Mouse (Mus musculus) cerebellum, adult 2 months (tissue): Measurements from ENCODE around the gene Kcnmb1. TPM values are rescaled to one million over a fixed set of nuclear protein-coding genes. Genes with fewer than 3 reads are reported as not detected.

Experiments used
- DNase-seq, 2 experiments: peaks; one replicate each; pipeline ENCODE4 v3.0.0; 2021
- H3K27ac ChIP-seq: fragments of 200-500 bp; 2 replicates; pipeline ENCODE4 v1.5.1; 2012; ENCODE audit warnings: low read length, control low read depth, inconsistent platforms; ENCODE audit not compliant: insufficient read depth
- H3K27me3 ChIP-seq: fragments of 200-500 bp; 2 replicates; pipeline ENCODE4 v1.6.1; 2012; ENCODE audit warnings: inconsistent platforms, mild to moderate bottlenecking, low read length, moderate library complexity; ENCODE audit not compliant: control insufficient read depth, insufficient read depth
- H3K4me1 ChIP-seq: fragments of 200-500 bp; 2 replicates; pipeline ENCODE4 v1.6.1; 2011; ENCODE audit warnings: low read length; ENCODE audit not compliant: control insufficient read depth, insufficient read depth
- H3K4me3 ChIP-seq: fragments of 200-500 bp; replicated peaks from 2 replicates; pipeline ENCODE3; 2011; ENCODE audit warnings: mild to moderate bottlenecking, low read depth, low read length, control low read depth; ENCODE audit not compliant: insufficient read depth
- CTCF ChIP-seq: fragments of 200-500 bp; IDR thresholded peaks from 2 replicates; pipeline ENCODE4 v1.5.1; 2011; ENCODE audit warnings: low read depth, mild to moderate bottlenecking, control low read depth, low read length, moderate library complexity, borderline replicate concordance; ENCODE audit not compliant: insufficient read depth
- POLR2A ChIP-seq: fragments of 200-500 bp; IDR thresholded peaks from 2 replicates; pipeline ENCODE4 v1.6.1; 2011; ENCODE audit warnings: low read length, control low read depth, borderline replicate concordance; ENCODE audit not compliant: insufficient read depth
- WGBS: fragments of 180-500 bp; shearing (Covaris S2); methylation state at CpG from one replicate; pipeline ENCODE4 v1.1.7; 2018; 5-methylcytosine and 5-hydroxymethylcytosine counted together
- polyA plus RNA-seq: library from polyadenylated mRNA; depleted of rRNA; stranded (reverse); fragments of >200 nt; gene quantifications from 2 replicates; pipeline ENCODE4 v1.2.3, GENCODE M21; 2012

Kcnmb1 gene
- polyA plus RNA-seq, 1 experiment, result 0.62 TPM

DNA sequence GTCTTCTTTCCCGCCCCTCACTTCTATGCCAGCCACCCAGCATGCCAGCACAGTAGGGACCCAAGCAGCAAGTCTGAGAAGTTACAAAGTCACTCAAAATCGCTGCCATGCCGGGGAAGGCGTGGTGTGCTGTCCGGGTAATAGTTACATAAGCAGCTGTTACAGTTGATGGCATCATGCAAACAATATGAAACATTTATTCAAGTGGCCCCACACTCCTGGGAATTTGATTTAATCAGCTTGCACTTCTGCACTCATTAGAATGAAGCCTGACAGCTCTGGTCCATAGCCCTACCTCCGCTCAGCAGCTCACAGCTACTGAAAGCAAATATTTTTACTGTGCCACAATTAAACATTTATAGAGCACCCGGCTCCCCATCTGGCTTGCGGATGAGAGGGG lies 37.0 kb upstream of the Kcnmb1 start:
- H3K27me3 ChIP-seq, result no peaks in the 10 kb centered on the region
- H3K27ac ChIP-seq, result no peak overlapping the region
- TF ChIP-seq CTCF, result no peak
- TF ChIP-seq POLR2A, result no peak
- WGBS, result 34% methylated on average over 8 of the region's 8 CpGs
- DNase-seq, result no peak
- no peak overlapping the region for H3K4me3 ChIP-seq
- no peaks in the 10 kb centered on the region for H3K4me1 ChIP-seq

DNA sequence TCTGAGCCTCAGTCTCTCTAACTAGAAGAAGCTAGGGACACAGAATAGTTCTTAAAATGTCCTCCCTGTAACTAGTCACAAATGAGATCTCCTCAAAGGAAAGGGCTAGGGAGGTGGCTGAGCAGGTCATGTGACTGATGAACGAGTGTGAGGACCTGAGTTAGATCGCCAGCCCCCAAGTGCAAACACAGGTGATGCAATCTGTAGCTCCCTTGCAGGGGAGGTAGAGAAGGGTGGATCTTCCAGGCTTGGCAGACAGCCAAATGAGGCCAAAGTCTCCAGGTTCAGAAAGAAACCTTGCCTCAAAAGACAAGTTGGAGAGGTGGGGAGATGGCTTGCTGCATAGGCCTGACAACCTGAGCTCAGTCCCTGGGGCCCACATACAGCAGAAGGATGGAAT lies 36.3 kb upstream of the Kcnmb1 start:
- TF ChIP-seq POLR2A (no peak), CTCF (no peak)
- no peak for DNase-seq

DNA sequence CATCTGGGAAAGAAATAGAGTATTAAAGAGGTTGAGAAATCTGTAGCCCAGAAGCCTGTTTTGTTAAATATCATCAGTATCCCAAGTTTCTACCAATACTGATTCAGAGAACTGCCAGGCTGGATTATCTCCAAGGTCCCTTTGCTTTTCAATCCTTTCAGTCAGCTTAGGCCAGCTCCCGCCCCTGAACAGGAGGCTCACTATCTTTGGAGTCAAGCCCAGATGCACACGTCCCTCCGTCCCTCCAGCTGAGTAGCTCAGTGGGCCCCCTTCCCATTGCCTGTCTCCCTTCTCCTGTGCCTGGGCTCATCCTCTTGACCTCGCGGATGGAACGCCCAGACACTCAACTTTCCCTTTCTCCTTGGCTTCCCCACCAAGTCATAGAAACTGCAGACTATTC lies 35.5 kb upstream of the Kcnmb1 start:
- no peak overlapping the region for H3K27ac ChIP-seq
- no peaks in the 10 kb centered on the region for H3K27me3 ChIP-seq
- TF ChIP-seq POLR2A, result no peak
- no peak for TF ChIP-seq CTCF
- no peak overlapping the region for H3K4me3 ChIP-seq
- 23% methylated on average over 6 of the region's 6 CpGs for WGBS
- H3K4me1 ChIP-seq, result no peaks in the 10 kb centered on the region
- no peak for DNase-seq

More for the DNA sequence above, 36.3 kb upstream of the Kcnmb1 start:
- 70% methylated on average over 2 of the region's 2 CpGs for WGBS
- Histone ChIP-seq H3K4me1 (no peaks in the 10 kb centered on the region), H3K4me3 (no peak overlapping the region), H3K27me3 (no peaks in the 10 kb centered on the region), H3K27ac (no peak overlapping the region)

DNA sequence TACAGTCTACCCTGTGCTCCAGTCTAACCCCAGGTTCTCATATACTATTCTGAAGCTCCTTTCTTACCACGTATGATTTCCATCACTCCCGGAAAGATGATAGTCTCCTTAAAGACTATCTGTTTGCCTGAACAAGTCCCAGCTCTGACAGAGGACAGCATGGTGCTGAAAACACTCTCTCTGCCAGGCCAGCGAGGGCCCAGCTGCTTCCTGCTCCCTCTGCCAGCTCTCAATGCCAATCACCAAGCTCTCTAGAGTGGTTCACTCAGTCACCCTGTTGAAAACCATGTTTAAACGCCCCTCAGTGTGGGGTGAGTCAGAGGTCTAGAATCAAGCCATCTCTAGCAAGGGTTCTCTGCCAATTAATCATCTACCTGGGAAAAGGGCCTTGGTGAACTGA lies 35.0 kb upstream of the Kcnmb1 start:
- DNase-seq, result no peak
- no peak for TF ChIP-seq POLR2A
- no peak for TF ChIP-seq CTCF
- no peak overlapping the region for H3K27ac ChIP-seq
- H3K27me3 ChIP-seq, result no peaks in the 10 kb centered on the region
- WGBS, result 14% methylated on average over 4 of the region's 4 CpGs
- H3K4me1 ChIP-seq, result no peaks in the 10 kb centered on the region
- H3K4me3 ChIP-seq, result no peak overlapping the region

DNA sequence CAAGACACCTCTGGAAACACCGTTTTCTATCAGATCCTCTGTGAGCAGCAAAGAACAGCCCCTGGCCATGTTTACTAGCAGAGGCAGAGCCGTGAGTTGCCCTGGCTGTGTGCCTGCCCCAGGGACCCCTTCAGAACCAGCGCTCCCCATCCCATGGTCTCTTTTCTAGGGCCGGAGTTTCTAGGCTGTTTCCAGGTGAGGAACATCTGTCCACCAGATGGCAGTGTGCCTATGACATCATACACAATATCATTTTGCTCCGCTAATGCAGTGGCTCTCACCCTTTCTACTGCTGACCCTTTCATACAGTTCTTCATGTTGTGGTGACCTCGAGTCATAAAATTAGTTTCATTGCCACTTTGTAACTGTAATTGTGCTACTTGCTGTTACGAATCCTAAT lies 34.2 kb upstream of the Kcnmb1 start:
- DNase-seq, result no peak
- WGBS, result 53% methylated on average over 7 of the region's 7 CpGs
- TF ChIP-seq CTCF (no peak), POLR2A (no peak)

DNA sequence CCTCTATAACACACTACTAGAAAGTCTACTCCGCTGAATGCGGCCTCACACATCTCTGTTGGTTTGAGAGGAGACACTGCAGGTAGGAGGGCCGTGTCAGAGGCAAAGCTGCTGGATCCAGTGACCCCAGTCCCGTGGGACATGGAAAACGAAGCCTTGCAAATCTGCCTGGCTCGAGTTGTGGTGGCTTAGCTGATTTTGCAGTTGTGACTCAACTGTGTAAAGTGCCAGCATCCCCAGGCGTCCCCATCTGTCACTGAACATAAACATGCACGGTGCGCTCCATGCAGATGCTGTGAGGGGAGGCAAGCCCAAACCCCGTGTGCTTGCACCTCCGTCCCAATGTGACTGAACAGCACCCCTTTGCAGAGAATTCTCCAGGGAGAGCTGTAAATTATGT lies 33.4 kb upstream of the Kcnmb1 start:
- no peaks in the 10 kb centered on the region for H3K27me3 ChIP-seq
- DNase-seq, result no peak
- no peaks in the 10 kb centered on the region for H3K4me1 ChIP-seq
- no peak overlapping the region for H3K4me3 ChIP-seq
- H3K27ac ChIP-seq, result no peak overlapping the region
- 37% methylated on average over 11 of the region's 11 CpGs for WGBS
- TF ChIP-seq POLR2A (no peak), CTCF (no peak)

More for the DNA sequence above, 34.2 kb upstream of the Kcnmb1 start:
- H3K4me1 ChIP-seq, result no peaks in the 10 kb centered on the region
- no peak overlapping the region for H3K27ac ChIP-seq
- H3K27me3 ChIP-seq, result no peaks in the 10 kb centered on the region
- no peak overlapping the region for H3K4me3 ChIP-seq

DNA sequence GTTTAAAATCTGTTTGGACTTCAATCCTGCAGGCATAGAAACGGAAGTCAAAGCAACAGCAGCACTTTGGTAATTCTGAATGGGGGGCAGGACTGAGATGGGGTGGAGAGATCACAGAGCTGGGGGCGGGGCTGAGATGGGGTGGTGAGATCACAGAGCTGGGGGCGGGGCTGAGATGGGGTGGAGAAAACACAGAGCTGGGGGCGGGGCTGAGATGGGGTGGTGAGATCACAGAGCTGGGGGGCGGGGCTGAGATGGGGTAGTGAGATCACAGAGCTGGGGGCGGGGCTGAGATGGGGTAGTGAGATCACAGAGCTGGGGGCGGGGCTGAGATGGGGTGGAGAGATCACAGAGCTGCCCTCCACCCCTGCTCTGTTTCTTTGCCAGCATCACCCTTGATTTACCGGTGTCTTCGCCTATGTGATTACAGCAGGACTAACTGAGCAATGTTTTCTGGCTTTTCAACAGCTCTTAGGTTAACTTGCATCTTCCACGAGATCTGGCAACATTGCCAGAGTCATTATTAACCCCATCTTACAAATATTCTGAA lies 30.9 kb upstream of the Kcnmb1 start:
- WGBS, result 33% methylated on average over 10 of the region's 10 CpGs
- no peak for DNase-seq
- Histone ChIP-seq H3K4me1 (no peaks in the 10 kb centered on the region), H3K27me3 (no peaks in the 10 kb centered on the region), H3K4me3 (no peak overlapping the region), H3K27ac (no peak overlapping the region)
- TF ChIP-seq POLR2A, result no peak
- TF ChIP-seq CTCF, result no peak

DNA sequence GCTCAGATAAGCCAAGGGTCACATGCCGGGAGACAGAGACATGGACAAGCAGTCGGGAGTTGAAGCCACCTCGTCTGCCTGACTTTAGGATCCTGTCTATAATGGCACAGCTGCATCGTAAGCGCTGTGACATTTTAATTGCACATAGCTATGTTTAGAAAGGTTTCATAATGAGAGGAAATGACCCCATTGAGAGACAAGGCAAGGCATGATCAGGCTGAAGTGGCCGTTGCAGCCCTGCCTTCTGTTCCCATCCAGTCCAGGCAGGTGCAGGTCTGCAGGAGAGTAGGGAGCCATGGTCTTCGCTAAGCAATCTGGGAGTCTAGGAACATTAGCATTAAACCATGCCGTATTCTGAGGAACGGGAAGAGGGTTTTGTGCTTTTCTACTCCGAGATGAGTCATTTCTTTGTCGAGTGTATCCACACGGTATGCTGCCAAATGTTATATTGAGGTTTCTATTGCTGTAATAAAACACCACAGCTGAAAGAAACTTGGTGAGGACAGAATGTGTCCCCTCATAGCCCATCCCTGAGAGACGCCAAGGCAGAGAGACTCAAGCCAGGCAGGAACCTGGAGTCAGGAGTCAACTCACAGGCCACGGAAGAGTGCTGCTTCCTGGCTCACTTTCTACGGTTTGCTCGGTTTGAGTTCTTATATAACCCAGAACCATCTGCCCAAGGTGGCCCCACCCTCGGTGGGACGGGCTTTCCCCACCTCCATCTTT lies 30.3 kb upstream of the Kcnmb1 start:
- H3K4me1 ChIP-seq, result no peaks in the 10 kb centered on the region
- TF ChIP-seq CTCF, result no peak
- no peak for TF ChIP-seq POLR2A
- no peaks in the 10 kb centered on the region for H3K27me3 ChIP-seq
- whole genome bisulfite sequencing, result 67% methylated on average over 18 of the region's 18 CpGs
- H3K27ac ChIP-seq, result no peak overlapping the region
- no peak overlapping the region for H3K4me3 ChIP-seq
- DNase-seq, result no peak
